Mouse (Mus musculus) MEL (cell line): ENCODE results near the gene Bgn. TPM values are rescaled to one million over a fixed set of nuclear protein-coding genes. Genes with fewer than 3 reads are reported as not detected.

Experiments used
- DNase-seq: peaks from one replicate; pipeline ENCODE4 v3.0.0; 2011; ENCODE audit warnings: low read depth, low spot score
- H3K27ac ChIP-seq: 2 replicates; pipeline ENCODE4 v1.5.1; 2012; ENCODE audit warnings: low read depth, mild to moderate bottlenecking, control low read depth, low read length, moderate library complexity; ENCODE audit not compliant: control insufficient read depth
- H3K27me3 ChIP-seq, 2 experiments: fragments of 150-350 bp in 1 of 2; sonication (generic) in 1 of 2; 2 replicates each; pipeline ENCODE4 v1.6.1; 2012; ENCODE audit warnings: low read length in 2 of 2, mild to moderate bottlenecking in 2 of 2, improper control_type of control experiment in 1 of 2, moderate library complexity in 1 of 2; ENCODE audit not compliant: insufficient read depth in 2 of 2, control insufficient read depth in 1 of 2
- H3K36me3 ChIP-seq, 2 experiments: 2 replicates each; pipeline ENCODE4 v1.6.1; 2012 to 2014; ENCODE audit warnings: low read length in 2 of 2, improper control_type of control experiment in 1 of 2, inconsistent platforms in 1 of 2, mild to moderate bottlenecking in 1 of 2; ENCODE audit not compliant: insufficient read depth in 2 of 2, control insufficient read depth in 1 of 2
- H3K4me1 ChIP-seq, 2 experiments: fragments of 150-350 bp in 1 of 2; sonication (generic) in 1 of 2; 2 replicates each; pipeline ENCODE4 v1.6.1; 2012; ENCODE audit warnings: low read length in 2 of 2, improper control_type of control experiment in 1 of 2, mild to moderate bottlenecking in 1 of 2; ENCODE audit not compliant: insufficient read depth in 2 of 2, control insufficient read depth in 1 of 2
- H3K4me3 ChIP-seq, 2 experiments: fragments of 150-350 bp in 1 of 2; sonication (generic) in 1 of 2; 2 replicates each; pipeline ENCODE4 v1.5.1; 2012; ENCODE audit warnings: low read depth in 2 of 2, low read length in 2 of 2, mild to moderate bottlenecking in 2 of 2, moderate library complexity in 2 of 2, control low read depth in 1 of 2, improper control_type of control experiment in 1 of 2; ENCODE audit not compliant: control insufficient read depth in 1 of 2, insufficient read depth in 1 of 2
- H3K79me2 ChIP-seq: 2 replicates; pipeline ENCODE4 v1.6.1; 2012; ENCODE audit warnings: mild to moderate bottlenecking, low read length, moderate library complexity; ENCODE audit not compliant: control insufficient read depth, poor library complexity, insufficient read depth
- H3K9ac ChIP-seq: 2 replicates; pipeline ENCODE4 v1.6.1; 2012; ENCODE audit warnings: low read depth, mild to moderate bottlenecking, control low read depth, low read length, moderate library complexity; ENCODE audit not compliant: control insufficient read depth, poor library complexity, severe bottlenecking
- H3K9me3 ChIP-seq: fragments of 150-350 bp; sonication (generic); replicated peaks from 2 replicates; pipeline ENCODE4 v1.6.1; 2012; ENCODE audit warnings: mild to moderate bottlenecking, low read length, improper control_type of control experiment, moderate library complexity; ENCODE audit not compliant: insufficient read depth
- CHD1 ChIP-seq: IDR thresholded peaks from 2 replicates; pipeline ENCODE4 v1.6.1; 2012; ENCODE audit warnings: low read depth, mild to moderate bottlenecking, inconsistent platforms, low read length, improper control_type of control experiment
- CHD2 ChIP-seq: IDR thresholded peaks from 2 replicates; pipeline ENCODE4 v1.6.1; 2011; ENCODE audit warnings: low read length, improper control_type of control experiment
- CTCF ChIP-seq, 3 experiments: IDR thresholded peaks in 2 of 3; conservative IDR thresholded peaks in 1 of 3; 2 replicates each; pipeline ENCODE4 v1.5.1; 2011 to 2012; ENCODE audit warnings: low read length in 3 of 3, low read depth in 2 of 3, mild to moderate bottlenecking in 2 of 3, improper control_type of control experiment in 1 of 3, inconsistent platforms in 1 of 3, mixed read lengths in 1 of 3, moderate library complexity in 1 of 3; ENCODE audit not compliant: control insufficient read depth in 1 of 3, insufficient read depth in 1 of 3, poor library complexity in 1 of 3, severe bottlenecking in 1 of 3
- ELF1 ChIP-seq: IDR thresholded peaks from 2 replicates; pipeline ENCODE4 v1.6.1; 2014; ENCODE audit warnings: low read depth, mild to moderate bottlenecking, inconsistent platforms, low read length, improper control_type of control experiment, moderate library complexity
- EP300 ChIP-seq, 2 experiments: IDR thresholded peaks; 2 replicates each; pipeline ENCODE4 v1.6.1; 2011; ENCODE audit warnings: improper control_type of control experiment in 2 of 2, low read length in 2 of 2, low read depth in 1 of 2, mild to moderate bottlenecking in 1 of 2
- GATA1 ChIP-seq: IDR thresholded peaks from 2 replicates; pipeline ENCODE4 v1.6.1; 2011; ENCODE audit warnings: low read depth, low read length, improper control_type of control experiment
- MAX ChIP-seq: IDR thresholded peaks from 2 replicates; pipeline ENCODE4 v1.6.1; 2011; ENCODE audit warnings: low read length, improper control_type of control experiment
- MEF2A ChIP-seq: IDR thresholded peaks from 2 replicates; pipeline ENCODE4 v1.6.1; 2014; ENCODE audit warnings: low read depth, mild to moderate bottlenecking, inconsistent platforms, low read length, improper control_type of control experiment; ENCODE audit not compliant: poor library complexity, insufficient replicate concordance, severe bottlenecking; ENCODE audit errors: extremely low read depth
- MYB ChIP-seq: IDR thresholded peaks from 2 replicates; pipeline ENCODE4 v1.6.1; 2011; ENCODE audit warnings: mild to moderate bottlenecking, low read depth, low read length, improper control_type of control experiment
- NRF1 ChIP-seq: IDR thresholded peaks from 2 replicates; pipeline ENCODE4 v1.6.1; 2014; ENCODE audit warnings: low read depth, mild to moderate bottlenecking, inconsistent platforms, low read length, improper control_type of control experiment, moderate library complexity; ENCODE audit not compliant: poor library complexity, insufficient read depth, severe bottlenecking
- POLR2A ChIP-seq, 2 experiments: IDR thresholded peaks; 2 replicates each; pipeline ENCODE4 v1.6.1; 2011 to 2012; ENCODE audit warnings: low read length in 2 of 2, mild to moderate bottlenecking in 2 of 2, control low read depth in 1 of 2, improper control_type of control experiment in 1 of 2, low read depth in 1 of 2, moderate library complexity in 1 of 2; ENCODE audit not compliant: control insufficient read depth in 1 of 2, insufficient read depth in 1 of 2, poor library complexity in 1 of 2
- RAD21 ChIP-seq: IDR thresholded peaks from 2 replicates; pipeline ENCODE4 v1.6.1; 2011; ENCODE audit warnings: mild to moderate bottlenecking, low read depth, low read length, improper control_type of control experiment
- SMC3 ChIP-seq: IDR thresholded peaks from 2 replicates; pipeline ENCODE4 v1.6.1; 2011; ENCODE audit warnings: low read depth, low read length, improper control_type of control experiment
- TBP ChIP-seq: IDR thresholded peaks from 2 replicates; pipeline ENCODE4 v1.8.0; 2011; ENCODE audit warnings: low read depth, low read length, improper control_type of control experiment
- UBTF ChIP-seq: IDR thresholded peaks from 2 replicates; pipeline ENCODE4 v1.6.1; 2012; ENCODE audit warnings: low read depth, mild to moderate bottlenecking, inconsistent platforms, low read length, improper control_type of control experiment, moderate library complexity, borderline replicate concordance; ENCODE audit not compliant: insufficient read depth
- USF1 ChIP-seq: IDR thresholded peaks from 2 replicates; pipeline ENCODE4 v1.6.1; 2014; ENCODE audit warnings: low read depth, mild to moderate bottlenecking, inconsistent platforms, low read length, improper control_type of control experiment, moderate library complexity
- ZC3H11A ChIP-seq: IDR thresholded peaks from 2 replicates; pipeline ENCODE4 v1.6.1; 2012; ENCODE audit warnings: low read depth, mild to moderate bottlenecking, inconsistent platforms, low read length, improper control_type of control experiment
- ZKSCAN1 ChIP-seq: IDR thresholded peaks from 2 replicates; pipeline ENCODE4 v1.6.1; 2012; ENCODE audit warnings: low read depth, mild to moderate bottlenecking, inconsistent platforms, low read length, improper control_type of control experiment, moderate library complexity
- ZMIZ1 ChIP-seq: IDR thresholded peaks from 2 replicates; pipeline ENCODE4 v1.6.1; 2012; ENCODE audit warnings: low read depth, mild to moderate bottlenecking, inconsistent platforms, low read length, improper control_type of control experiment, moderate library complexity
- ZNF384 ChIP-seq: IDR thresholded peaks from 2 replicates; pipeline ENCODE4 v1.6.1; 2012; ENCODE audit warnings: low read depth, mild to moderate bottlenecking, inconsistent platforms, low read length, improper control_type of control experiment
- polyA plus RNA-seq, 2 experiments: library from polyadenylated mRNA; stranded (reverse) in 1 of 2; unstranded in 1 of 2; fragments of >175 nt in 1 of 2; fragments of >200 nt in 1 of 2; gene quantifications; 2 replicates each; pipeline versions ENCODE4 v1.2.1 to v1.2.4; 2012; ENCODE audit warnings: low replicate concordance in 2 of 2, low read depth in 1 of 2; ENCODE audit not compliant: insufficient read length in 2 of 2, insufficient read depth in 1 of 2, missing spikeins in 1 of 2
- total RNA-seq: library from RNA; depleted of rRNA; stranded (reverse); fragments of 300-350 nt; gene quantifications from 2 replicates; pipeline ENCODE4 v1.2.3, GENCODE M21; 2012

Bgn gene
- total and polyA plus RNA-seq, 3 experiments, result not detected

- TF ChIP-seq CHD2 (no peak; the same call in 1 of the 2 replicates), TBP (no peak), POLR2A (IDR thresholded peaks at IDR 0.05; ENCODE audit: control insufficient read depth in 1 of 2, insufficient read depth in 1 of 2, low read depth in 1 of 2, low read length in 2 of 2, poor library complexity in 1 of 2) (peak in 1 of 2 experiments; percentile 52; a peak in 1 of 4 replicates), SMC3 (peak; percentile 42)
Observed at GRCm38 (mm10) chrX:73458877-73459392, 24.5 kb upstream of the Bgn start, which contains the start of gene Haus7 (continued).

- Histone ChIP-seq H3K9ac (no peak overlapping the region), H3K36me3 (peaks cover 0 to 4% of the 10 kb centered on the region in 2 experiments; a peak in 2 of 4 replicates), H3K27me3 (no peaks in the 10 kb centered on the region; a peak in 1 of 4 replicates), H3K9me3 (no peaks in the 10 kb centered on the region), H3K4me3 (no peak overlapping the region), H3K4me1 (peaks cover 0 to 7% of the 10 kb centered on the region in 2 experiments; a peak in 2 of 4 replicates), H3K27ac (no peak overlapping the region), H3K79me2 (peaks cover 2% of the 10 kb centered on the region; the same call in 1 of the 2 replicates)
- no peak for DNase-seq
- TF ChIP-seq CTCF (IDR thresholded peaks at IDR 0.05 in 2 of 3, conservative IDR thresholded peaks at IDR 0.05 in 1 of 3; ENCODE audit: control insufficient read depth in 1 of 3, insufficient read depth in 1 of 3, low read depth in 2 of 3, low read length in 3 of 3, poor library complexity in 1 of 3, severe bottlenecking in 1 of 3), result no peak
- no peak for TF ChIP-seq RAD21
- TF ChIP-seq ZNF384, result no peak
- no peak for TF ChIP-seq UBTF
- TF ChIP-seq NRF1, result no peak
- no peak for TF ChIP-seq ZMIZ1
- no peak for TF ChIP-seq MEF2A
- TF ChIP-seq MAX, result no peak
- no peak for TF ChIP-seq CHD1
- no peak for TF ChIP-seq MYB
- TF ChIP-seq ZKSCAN1, result no peak
- TF ChIP-seq GATA1, result no peak
- no peak for TF ChIP-seq ZC3H11A
- no peak for TF ChIP-seq USF1
- no peak for TF ChIP-seq EP300 (IDR thresholded peaks at IDR 0.05; ENCODE audit: low read depth in 1 of 2, low read length in 2 of 2)
- TF ChIP-seq ELF1, result no peak
- TF ChIP-seq POLR2A (IDR thresholded peaks at IDR 0.05; ENCODE audit: control insufficient read depth in 1 of 2, insufficient read depth in 1 of 2, low read depth in 1 of 2, low read length in 2 of 2, poor library complexity in 1 of 2), result no peak
- TF ChIP-seq SMC3, result no peak
Observed at GRCm38 (mm10) chrX:73460792-73461191, 22.6 kb upstream of the Bgn start.
